Mouse (Mus musculus) brain, embryonic 14.5 days (tissue): ENCODE measurements at regions not wholly inside any gene's neighbourhood (a gene's known extent, or its start where the extent isn't known, plus 50 kb on each side); places are given as distances from the start of the nearest gene placed in this dataset.

Experiments
- CTCF ChIP-seq: fragments of 200-500 bp; IDR thresholded peaks from 2 replicates; pipeline ENCODE4 v1.5.1; 2012; ENCODE audit warnings: inconsistent platforms, mild to moderate bottlenecking, moderate library complexity, borderline replicate concordance; ENCODE audit not compliant: insufficient read depth, insufficient read length; ENCODE audit errors: extremely low read depth
- POLR2A ChIP-seq: fragments of 200-500 bp; IDR thresholded peaks from 2 replicates; pipeline ENCODE4 v1.6.1; 2012; ENCODE audit warnings: mild to moderate bottlenecking, inconsistent platforms, borderline replicate concordance; ENCODE audit not compliant: poor library complexity, insufficient read depth, insufficient read length, severe bottlenecking; ENCODE audit errors: extremely low read depth

GRCm38 (mm10) chr8:26718409-26719355 is 258.4 kb upstream of the Zfp703 start:
- TF ChIP-seq CTCF (no peak), POLR2A (no peak)
